ENCODE assay signal across 8 mouse cellular contexts in genomic region chr11:4117372-4118071, GRCm38 (mm10). TPM values are rescaled to one million over a fixed set of nuclear protein-coding genes. Genes with fewer than 3 reads are reported as not detected.
DNase-seq lines count a peak whose midpoint lies in the region; ATAC-seq lines count a peak whose summit lies in the region.

No protein-coding gene starts in this region.

- no peak overlapping the region for H3K27ac ChIP-seq in lung, embryonic 16.5 days (ENCODE audit: low read length)
- H3K27ac ChIP-seq in forebrain, embryonic 10.5 days = no peak overlapping the region
- no peak overlapping the region for H3K27ac ChIP-seq in liver, embryonic 12.5 days
- H3K27ac ChIP-seq in stomach, embryonic 15.5 days = no peak overlapping the region

- no peaks in the 10 kb centered on the region for H3K27me3 ChIP-seq in lung, embryonic 16.5 days (ENCODE audit: control insufficient read depth, insufficient read depth, low read depth, low read length)
- H3K27me3 ChIP-seq in forebrain, embryonic 10.5 days (ENCODE audit: poor library complexity, severe bottlenecking) = peaks cover 49% of the 10 kb centered on the region
- H3K27me3 ChIP-seq in liver, embryonic 12.5 days (replicated peaks) = peaks cover 52% of the 10 kb centered on the region
- peaks cover 14% of the 10 kb centered on the region for H3K27me3 ChIP-seq in stomach, embryonic 15.5 days (replicated peaks)

- H3K4me2 ChIP-seq in lung, embryonic 16.5 days (ENCODE audit: low read depth, low read length) = peak overlapping the region; percentile 88
- peak overlapping the region; percentile 73 for H3K4me2 ChIP-seq in liver, embryonic 12.5 days
- H3K4me2 ChIP-seq in stomach, embryonic 15.5 days = peak overlapping the region; percentile 97

- H3K36me3 ChIP-seq in lung, embryonic 16.5 days (ENCODE audit: control insufficient read depth, insufficient read depth, low read length) = no peaks in the 10 kb centered on the region
- H3K36me3 ChIP-seq in forebrain, embryonic 10.5 days (replicated peaks) = no peaks in the 10 kb centered on the region
- H3K36me3 ChIP-seq in liver, embryonic 12.5 days = no peaks in the 10 kb centered on the region
- no peaks in the 10 kb centered on the region for H3K36me3 ChIP-seq in stomach, embryonic 15.5 days

- WGBS in lung, embryonic 16.5 days = 12% methylated on average over 3 of the region's 3 CpGs
- 42% methylated on average over 3 of the region's 3 CpGs for WGBS in forebrain, embryonic 10.5 days
- 20% methylated on average over 3 of the region's 3 CpGs for WGBS in liver, embryonic 12.5 days (ENCODE audit: insufficient replicate concordance)
- WGBS in stomach, embryonic 15.5 days = 24% methylated on average over 3 of the region's 3 CpGs

- intact Hi-C loops in left cerebral cortex, postnatal 4 days (cut with DNase I) = no loop called here

- DNase-seq in lung, postnatal 10 days = no peak
- no peak for DNase-seq in forebrain, embryonic 10.5 days (ENCODE audit: extremely low spot score, low spot score)
- DNase-seq in left cerebral cortex, postnatal 4 days = no peak
- DNase-seq in kidney, postnatal 10 days = no peak
- no peak for DNase-seq in gastrocnemius, postnatal 25 days

- peak overlapping the region; percentile 59 for H3K4me3 ChIP-seq in lung, embryonic 16.5 days (ENCODE audit: low read length)
- peak overlapping the region; percentile 64 for H3K4me3 ChIP-seq in forebrain, embryonic 10.5 days
- H3K4me3 ChIP-seq in liver, embryonic 12.5 days = peak overlapping the region; percentile 54
- H3K4me3 ChIP-seq in stomach, embryonic 15.5 days (replicated peaks) = peak overlapping the region; percentile 53

- no peak for ATAC-seq in lung, embryonic 16.5 days (ENCODE audit: low read depth)
- peak; percentile 55 for ATAC-seq in liver, embryonic 12.5 days
- no peak for ATAC-seq in stomach, embryonic 15.5 days (ENCODE audit: insufficient read depth, low FRiP score, low read depth)

- peaks cover 14% of the 10 kb centered on the region for H3K4me1 ChIP-seq in lung, embryonic 16.5 days (replicated peaks; ENCODE audit: control insufficient read depth, insufficient read depth, low read length)
- peaks cover 24% of the 10 kb centered on the region for H3K4me1 ChIP-seq in forebrain, embryonic 10.5 days
- H3K4me1 ChIP-seq in liver, embryonic 12.5 days = peaks cover 43% of the 10 kb centered on the region
- H3K4me1 ChIP-seq in stomach, embryonic 15.5 days = peaks cover 14% of the 10 kb centered on the region

- H3K9me3 ChIP-seq in lung, embryonic 16.5 days (ENCODE audit: control insufficient read depth, low read length) = no peaks in the 10 kb centered on the region
- H3K9me3 ChIP-seq in forebrain, embryonic 10.5 days = no peaks in the 10 kb centered on the region
- H3K9me3 ChIP-seq in liver, embryonic 12.5 days (replicated peaks) = no peaks in the 10 kb centered on the region
- H3K9me3 ChIP-seq in stomach, embryonic 15.5 days = no peaks in the 10 kb centered on the region

- peak overlapping the region; percentile 69; the same call in 1 of the 2 replicates for H3K9ac ChIP-seq in lung, embryonic 16.5 days (ENCODE audit: low read length)
- H3K9ac ChIP-seq in liver, embryonic 12.5 days = peak overlapping the region; percentile 51
- no peak overlapping the region for H3K9ac ChIP-seq in stomach, embryonic 15.5 days

RNA-seq across cellular contexts. Expression of gene Sec14l2, which starts 5.7 kb away (rescaled TPM):
- 2.9 and 3.3 TPM in 2 replicates for polyA plus RNA-seq in lung, embryonic 16.5 days (2015; fragmentation: Nextera tagmentation; extraction: Ambion mirVana)
- polyA plus RNA-seq in forebrain, embryonic 10.5 days (2016; fragmentation: Nextera tagmentation; extraction: Ambion mirVana) = 3.0 and 3.5 TPM in 2 replicates
- polyA plus RNA-seq in liver, embryonic 12.5 days (2016; fragmentation: Nextera tagmentation; extraction: Ambion mirVana) = 5.4 and 5.9 TPM in 2 replicates
- 1.7 and 1.9 TPM in 2 replicates for polyA plus RNA-seq in stomach, embryonic 15.5 days (2015; fragmentation: Nextera tagmentation; extraction: Ambion mirVana)
- 1 to 10 TPM; 6.8 to 8.3 TPM for total RNA-seq in left cerebral cortex, postnatal 4 days (2021)
- total RNA-seq in gastrocnemius, postnatal 25 days (2021) = under 1 TPM; 0.49 to 0.83 TPM

RNA-seq across cellular contexts. Expression of gene Rnf215, which starts 17.5 kb away (rescaled TPM):
- 33.6 and 35.7 TPM in 2 replicates for polyA plus RNA-seq in lung, embryonic 16.5 days (2015; fragmentation: Nextera tagmentation; extraction: Ambion mirVana)
- 19.1 and 19.7 TPM in 2 replicates for polyA plus RNA-seq in forebrain, embryonic 10.5 days (2016; fragmentation: Nextera tagmentation; extraction: Ambion mirVana)
- 9.7 and 10.6 TPM in 2 replicates for polyA plus RNA-seq in liver, embryonic 12.5 days (2016; fragmentation: Nextera tagmentation; extraction: Ambion mirVana)
- polyA plus RNA-seq in stomach, embryonic 15.5 days (2015; fragmentation: Nextera tagmentation; extraction: Ambion mirVana) = 25.1 and 26.8 TPM in 2 replicates
- total RNA-seq in left cerebral cortex, postnatal 4 days (2021) = 10 to 100 TPM; 57.0 to 58.6 TPM
- total RNA-seq in gastrocnemius, postnatal 25 days (2021) = 1 to 10 TPM; 4.9 to 5.0 TPM

RNA-seq across cellular contexts. Expression of gene Mtfp1, which starts 22.3 kb away (rescaled TPM):
- polyA plus RNA-seq in lung, embryonic 16.5 days (2015; fragmentation: Nextera tagmentation; extraction: Ambion mirVana) = 9.5 and 9.6 TPM in 2 replicates
- 13.7 and 14.4 TPM in 2 replicates for polyA plus RNA-seq in forebrain, embryonic 10.5 days (2016; fragmentation: Nextera tagmentation; extraction: Ambion mirVana)
- polyA plus RNA-seq in liver, embryonic 12.5 days (2016; fragmentation: Nextera tagmentation; extraction: Ambion mirVana) = 32.2 and 35.9 TPM in 2 replicates
- 21.7 and 21.8 TPM in 2 replicates for polyA plus RNA-seq in stomach, embryonic 15.5 days (2015; fragmentation: Nextera tagmentation; extraction: Ambion mirVana)
- 10 to 100 TPM; 15.3 to 16.3 TPM for total RNA-seq in left cerebral cortex, postnatal 4 days (2021)
- 10 to 100 TPM; 60.8 to 62.0 TPM for total RNA-seq in gastrocnemius, postnatal 25 days (2021)

RNA-seq across cellular contexts. Expression of gene Ccdc157, which starts 42.6 kb away (rescaled TPM):
- 9.2 and 11.4 TPM in 2 replicates for polyA plus RNA-seq in lung, embryonic 16.5 days (2015; fragmentation: Nextera tagmentation; extraction: Ambion mirVana)
- 6.5 and 7.8 TPM in 2 replicates for polyA plus RNA-seq in forebrain, embryonic 10.5 days (2016; fragmentation: Nextera tagmentation; extraction: Ambion mirVana)
- polyA plus RNA-seq in liver, embryonic 12.5 days (2016; fragmentation: Nextera tagmentation; extraction: Ambion mirVana) = 1.4 and 1.5 TPM in 2 replicates
- 6.1 and 6.4 TPM in 2 replicates for polyA plus RNA-seq in stomach, embryonic 15.5 days (2015; fragmentation: Nextera tagmentation; extraction: Ambion mirVana)
- 10 to 100 TPM; 12.1 to 13.5 TPM for total RNA-seq in left cerebral cortex, postnatal 4 days (2021)
- 1 to 10 TPM; 3.1 to 3.2 TPM for total RNA-seq in gastrocnemius, postnatal 25 days (2021)

RNA-seq across cellular contexts. Expression of gene Sf3a1, which starts 42.6 kb away (rescaled TPM):
- polyA plus RNA-seq in lung, embryonic 16.5 days (2015; fragmentation: Nextera tagmentation; extraction: Ambion mirVana) = 42.1 and 48.9 TPM in 2 replicates
- 103 and 104 TPM in 2 replicates for polyA plus RNA-seq in forebrain, embryonic 10.5 days (2016; fragmentation: Nextera tagmentation; extraction: Ambion mirVana)
- 41.7 and 42.1 TPM in 2 replicates for polyA plus RNA-seq in liver, embryonic 12.5 days (2016; fragmentation: Nextera tagmentation; extraction: Ambion mirVana)
- 39.2 and 44.2 TPM in 2 replicates for polyA plus RNA-seq in stomach, embryonic 15.5 days (2015; fragmentation: Nextera tagmentation; extraction: Ambion mirVana)
- 10 to 100 TPM; 75.5 to 93.4 TPM for total RNA-seq in left cerebral cortex, postnatal 4 days (2021)
- total RNA-seq in gastrocnemius, postnatal 25 days (2021) = 10 to 100 TPM; 14.8 to 19.8 TPM
